Mouse (Mus musculus): ENCODE results near the gene Atp13a4.

The Atp13a4 gene

GRCm38 (mm10) chr16:29544829-29545228 lies at the start of gene Atp13a4:
Atp13a4 (minus strand) TSS chr16:29544864.
- DNase-seq (ENCODE audit: low spot score in 2 of 2) = no peak

GRCm38 (mm10) chr16:29592171-29592570 lies 47.5 kb upstream of the Atp13a4 start:
- DNase-seq (ENCODE audit: low spot score in 2 of 2) = no peak

- DNase-seq (ENCODE audit: low spot score in 2 of 2) = no peak
Observed at GRCm38 (mm10) chr16:29579787-29580176, 35.1 kb upstream of the Atp13a4 start.

GRCm38 (mm10) chr16:29579167-29579786 lies 34.6 kb upstream of the Atp13a4 start, which contains the start of gene Opa1:
Opa1 (plus strand) TSS chr16:29579334.
- peak; percentile 95 to 100 for DNase-seq (ENCODE audit: low spot score in 2 of 2)

GRCm38 (mm10) chr16:29575620-29576019 lies 31.0 kb upstream of the Atp13a4 start:
- no peak for DNase-seq (ENCODE audit: low spot score in 2 of 2)

GRCm38 (mm10) chr16:29574013-29574412 lies 29.3 kb upstream of the Atp13a4 start:
- no peak for DNase-seq (ENCODE audit: low spot score in 2 of 2)

GRCm38 (mm10) chr16:29560869-29561268 lies 16.2 kb upstream of the Atp13a4 start:
- no peak for DNase-seq (ENCODE audit: low spot score in 2 of 2)

GRCm38 (mm10) chr16:29560454-29560853 lies 15.8 kb upstream of the Atp13a4 start:
- no peak for DNase-seq (ENCODE audit: low spot score in 2 of 2)

GRCm38 (mm10) chr16:29559667-29560066 lies 15.0 kb upstream of the Atp13a4 start:
- no peak for DNase-seq (ENCODE audit: low spot score in 2 of 2)

GRCm38 (mm10) chr16:29541261-29541683 lies 3.4 kb downstream of the Atp13a4 start:
- DNase-seq (ENCODE audit: low spot score in 2 of 2) = peak in 1 of 2 experiments; percentile 4

- DNase-seq (ENCODE audit: low spot score in 2 of 2) = no peak
Observed at GRCm38 (mm10) chr16:29539906-29540305, 4.8 kb downstream of the Atp13a4 start.

GRCm38 (mm10) chr16:29536411-29537204 lies 8.1 kb downstream of the Atp13a4 start:
- no peak for DNase-seq (ENCODE audit: low spot score in 2 of 2)

GRCm38 (mm10) chr16:29535866-29536265 lies 8.8 kb downstream of the Atp13a4 start:
- DNase-seq (ENCODE audit: low spot score in 2 of 2) = no peak

- DNase-seq (ENCODE audit: low spot score in 2 of 2) = no peak
Observed at GRCm38 (mm10) chr16:29533641-29534040, 11.0 kb downstream of the Atp13a4 start.

GRCm38 (mm10) chr16:29527085-29527484 lies 17.6 kb downstream of the Atp13a4 start:
- no peak for DNase-seq (ENCODE audit: low spot score in 2 of 2)

GRCm38 (mm10) chr16:29526585-29526984 lies 18.1 kb downstream of the Atp13a4 start:
- no peak for DNase-seq (ENCODE audit: low spot score in 2 of 2)

GRCm38 (mm10) chr16:29512495-29512894 lies 32.2 kb downstream of the Atp13a4 start:
- DNase-seq (ENCODE audit: low spot score in 2 of 2) = no peak

GRCm38 (mm10) chr16:29510743-29511142 lies 33.9 kb downstream of the Atp13a4 start:
- DNase-seq (ENCODE audit: low spot score in 2 of 2) = no peak

GRCm38 (mm10) chr16:29509881-29510280 lies 34.8 kb downstream of the Atp13a4 start:
- DNase-seq (ENCODE audit: low spot score in 2 of 2) = no peak

GRCm38 (mm10) chr16:29504671-29505070 lies 40.0 kb downstream of the Atp13a4 start:
- DNase-seq (ENCODE audit: low spot score in 2 of 2) = no peak

- no peak for DNase-seq (ENCODE audit: low spot score in 2 of 2)
Observed at GRCm38 (mm10) chr16:29504198-29504597, 40.5 kb downstream of the Atp13a4 start.

- DNase-seq (ENCODE audit: low spot score in 2 of 2) = no peak
Observed at GRCm38 (mm10) chr16:29491031-29491430, 53.6 kb downstream of the Atp13a4 start.

- no peak for DNase-seq (ENCODE audit: low spot score in 2 of 2)
Observed at GRCm38 (mm10) chr16:29481439-29481838, 63.2 kb downstream of the Atp13a4 start.
